Mouse (Mus musculus) liver, adult 2 months (tissue): Measurements from ENCODE around the gene Slc38a5.

Experiments
- CTCF ChIP-seq: fragments of 200-500 bp; IDR thresholded peaks from 2 replicates; pipeline ENCODE4 v1.5.1; 2011; ENCODE audit warnings: low read depth, low read length, control low read depth
- POLR2A ChIP-seq: fragments of 200-500 bp; IDR thresholded peaks from 2 replicates; pipeline ENCODE4 v1.6.1; 2011; ENCODE audit warnings: low read length, control low read depth; ENCODE audit not compliant: insufficient read depth; ENCODE audit errors: extremely low read depth

- TF ChIP-seq CTCF = no peak
- TF ChIP-seq POLR2A = no peak
These were observed 1.1 kb downstream of the Slc38a5 start for GRCm38 (mm10) chrX:8272000-8272399.
